Mouse (Mus musculus): ENCODE measurements at regions not wholly inside any gene's neighbourhood (a gene's known extent, or its start where the extent isn't known, plus 50 kb on each side); places are given as distances from the start of the nearest gene placed in this dataset.

GRCm38 (mm10) chr3:39425643-39426016 is 538.9 kb downstream of the Fat4 start:
- TF ChIP-seq MYOG (IDR thresholded peaks at IDR 0.05; ENCODE audit: control insufficient read depth in 1 of 3, insufficient read depth in 1 of 3, insufficient read length in 2 of 3, low read depth in 2 of 3) (no peak), POLR2A (IDR thresholded peaks at IDR 0.05; ENCODE audit: insufficient read length, low read depth) (no peak), TCF12 (IDR thresholded peaks at IDR 0.05; ENCODE audit: insufficient read depth, poor library complexity, severe bottlenecking) (no peak), E2F4 (IDR thresholded peaks at IDR 0.05; ENCODE audit: insufficient read depth) (no peak), USF1 (IDR thresholded peaks at IDR 0.05; ENCODE audit: low read depth) (no peak), SRF (IDR thresholded peaks at IDR 0.05; ENCODE audit: control insufficient read depth, insufficient read length, low read depth) (no peak), POLR2AphosphoS2 (IDR thresholded peaks at IDR 0.05; ENCODE audit: insufficient read length, low read depth) (no peak)

Measured in myocyte (in vitro differentiated cells).